Mouse (Mus musculus): Measurements from ENCODE around the gene Cntrob.

Cntrob gene

DNA sequence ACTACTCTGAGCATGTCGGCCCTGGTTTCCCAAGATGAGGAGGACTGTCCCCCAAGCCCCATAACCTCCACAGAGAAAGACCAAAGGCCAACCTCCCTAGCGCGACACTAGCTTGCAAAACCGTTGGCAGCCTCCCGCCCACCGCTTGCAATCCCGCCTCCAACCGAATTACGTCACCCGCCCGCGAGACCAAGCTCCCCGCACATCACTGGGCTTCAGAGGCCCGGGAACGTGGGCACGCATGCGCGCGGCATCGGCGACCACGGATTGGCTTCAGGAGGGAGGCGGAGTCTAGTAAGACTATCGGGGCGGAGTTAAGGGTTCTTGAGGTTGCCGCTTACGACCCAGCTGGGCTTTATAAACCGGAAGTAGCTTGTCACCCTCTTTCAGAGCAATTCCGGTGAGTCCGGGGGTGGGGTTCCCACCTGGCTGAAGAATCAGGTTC is at the start of gene Cntrob, which contains the start of gene Trappc1:
Gene Cntrob, minus strand, starts transcription at position 109 of the 445 bp plus-strand sequence.
Gene Trappc1, plus strand, starts transcription at position 314 of the 445 bp plus-strand sequence.
- peak; percentile 99 for DNase-seq

DNA sequence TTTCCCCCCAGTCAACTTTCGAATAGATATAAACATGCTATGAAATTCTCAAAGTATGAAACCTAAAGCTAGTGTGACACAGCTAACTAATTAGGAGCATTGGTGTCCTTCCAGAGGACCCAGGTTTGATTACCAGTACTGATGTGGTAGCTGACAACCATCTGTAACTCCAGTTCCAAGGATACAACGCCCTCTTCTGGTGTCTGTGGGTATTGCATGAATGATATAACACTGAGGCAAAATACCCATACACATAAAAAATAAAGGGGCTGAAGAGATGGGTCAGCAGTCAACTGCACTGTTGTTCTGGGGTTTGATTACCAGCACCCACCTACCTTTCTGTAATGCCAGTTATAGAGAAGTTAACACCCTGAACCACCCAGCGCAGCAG is 49.2 kb upstream of the Cntrob start:
- DNase-seq = no peak

DNA sequence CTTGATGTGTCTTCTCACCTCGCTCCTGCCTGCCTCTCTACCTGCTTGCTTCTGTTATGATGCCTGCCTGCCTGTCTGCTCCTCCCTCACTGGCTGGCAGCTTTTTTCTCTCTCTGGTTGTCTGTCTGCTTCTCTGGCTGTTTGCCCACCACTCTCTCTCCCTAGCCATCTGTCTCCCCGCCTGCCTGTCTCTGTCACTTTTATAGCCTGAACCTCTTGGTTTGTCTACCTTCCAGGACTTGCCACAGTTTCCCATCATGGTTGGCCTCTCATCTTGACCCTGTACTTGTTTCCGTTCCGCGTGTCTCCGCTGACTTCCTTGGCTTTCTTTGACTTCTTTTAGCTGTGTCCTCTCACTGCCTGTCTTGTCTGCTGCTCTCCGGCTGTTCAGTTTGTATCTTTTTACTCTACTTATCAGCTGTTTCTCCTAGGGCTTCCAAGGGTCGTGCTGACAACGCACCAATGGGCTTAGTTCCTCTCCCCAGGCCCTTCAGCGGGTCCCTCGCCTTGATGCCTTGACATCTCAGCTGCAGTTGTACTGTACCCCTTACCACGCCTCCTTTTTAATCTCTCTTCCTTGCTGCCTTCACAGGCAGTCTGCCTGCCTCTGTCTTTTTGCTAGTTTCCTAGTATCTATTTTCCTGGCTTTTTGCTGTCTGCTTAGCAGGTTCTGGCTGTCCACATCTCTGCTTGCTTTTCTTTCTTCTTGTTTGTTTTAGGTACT is 48.6 kb upstream of the Cntrob start:
- DNase-seq = peak; percentile 72

DNA sequence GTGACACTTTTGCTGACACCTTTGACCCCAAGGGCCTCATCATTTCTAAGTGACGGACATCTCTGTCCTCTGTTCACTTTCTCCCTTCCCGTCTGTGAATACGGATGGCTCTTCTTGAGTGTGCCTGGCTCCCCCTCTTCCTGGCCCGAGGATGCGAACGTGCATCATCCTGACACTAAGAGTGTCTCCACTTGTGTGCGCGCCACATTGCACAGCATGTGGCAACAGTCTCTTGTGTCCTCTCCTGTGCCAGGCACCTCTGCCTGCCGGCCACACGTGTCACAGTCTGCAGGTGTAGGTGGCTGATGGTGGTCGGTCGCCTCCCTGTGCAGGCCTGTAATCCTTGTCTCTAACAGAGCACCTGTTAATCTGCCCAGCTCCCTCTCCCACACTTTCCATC is 48.0 kb upstream of the Cntrob start:
- no peak for DNase-seq

DNA sequence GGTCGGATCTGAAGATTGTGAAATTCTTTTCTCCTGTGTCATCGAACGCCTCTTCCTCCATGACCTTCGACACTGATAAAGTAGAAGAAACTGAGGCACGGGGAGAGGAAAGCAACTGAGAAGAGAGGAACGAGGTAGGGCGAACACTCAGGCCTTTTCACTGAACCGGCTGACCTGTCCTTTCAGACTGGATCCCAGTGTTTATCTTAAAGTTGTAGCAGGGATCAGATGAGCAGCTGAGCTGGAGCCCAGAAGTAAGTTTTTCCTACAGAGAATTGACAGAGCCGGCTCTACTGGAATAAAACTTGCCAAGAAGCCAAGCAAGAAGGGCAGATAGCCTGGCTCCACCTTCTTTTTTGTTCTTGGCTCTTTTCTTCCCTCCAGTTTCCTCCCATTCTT is 47.2 kb upstream of the Cntrob start:
- no peak for DNase-seq

DNA sequence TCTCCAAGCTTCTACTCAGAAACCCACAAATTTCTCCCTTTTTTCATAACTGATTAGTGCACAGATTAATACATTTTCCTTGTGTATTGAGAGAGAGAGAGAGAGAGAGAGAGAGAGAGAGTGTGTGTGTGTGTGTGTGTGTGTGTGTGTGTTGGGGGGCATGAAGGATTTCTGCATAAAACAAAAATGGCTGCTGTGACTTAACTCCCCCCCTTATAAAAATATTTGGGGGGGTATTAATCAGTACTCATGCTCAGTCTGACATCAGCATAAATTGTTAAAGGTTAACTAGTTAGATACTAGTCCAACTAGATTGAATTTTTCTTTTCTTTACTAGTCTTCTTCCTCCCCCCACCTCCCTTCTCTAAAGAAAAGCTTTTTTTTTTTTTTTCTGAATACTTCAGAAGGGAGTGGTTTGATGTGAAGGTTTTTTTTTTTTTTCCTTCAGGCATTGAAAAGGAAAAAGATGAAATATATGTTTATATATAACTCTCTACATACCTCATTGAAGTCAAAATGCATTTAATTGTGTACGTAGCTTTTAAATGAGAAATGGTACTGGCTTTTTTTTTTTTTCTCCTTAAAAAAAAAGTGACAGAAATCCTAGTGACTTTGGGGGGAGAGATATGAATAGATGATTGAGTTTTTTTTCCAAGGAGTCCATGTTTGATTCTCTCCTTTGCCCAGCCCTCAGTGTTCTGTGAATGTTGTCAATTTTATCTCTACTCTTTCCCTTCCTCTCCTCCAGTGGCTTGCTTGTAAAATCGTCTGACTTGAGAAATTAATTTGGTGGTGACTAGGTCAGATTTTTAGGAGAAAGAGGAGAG is 46.6 kb upstream of the Cntrob start:
- DNase-seq = no peak

DNA sequence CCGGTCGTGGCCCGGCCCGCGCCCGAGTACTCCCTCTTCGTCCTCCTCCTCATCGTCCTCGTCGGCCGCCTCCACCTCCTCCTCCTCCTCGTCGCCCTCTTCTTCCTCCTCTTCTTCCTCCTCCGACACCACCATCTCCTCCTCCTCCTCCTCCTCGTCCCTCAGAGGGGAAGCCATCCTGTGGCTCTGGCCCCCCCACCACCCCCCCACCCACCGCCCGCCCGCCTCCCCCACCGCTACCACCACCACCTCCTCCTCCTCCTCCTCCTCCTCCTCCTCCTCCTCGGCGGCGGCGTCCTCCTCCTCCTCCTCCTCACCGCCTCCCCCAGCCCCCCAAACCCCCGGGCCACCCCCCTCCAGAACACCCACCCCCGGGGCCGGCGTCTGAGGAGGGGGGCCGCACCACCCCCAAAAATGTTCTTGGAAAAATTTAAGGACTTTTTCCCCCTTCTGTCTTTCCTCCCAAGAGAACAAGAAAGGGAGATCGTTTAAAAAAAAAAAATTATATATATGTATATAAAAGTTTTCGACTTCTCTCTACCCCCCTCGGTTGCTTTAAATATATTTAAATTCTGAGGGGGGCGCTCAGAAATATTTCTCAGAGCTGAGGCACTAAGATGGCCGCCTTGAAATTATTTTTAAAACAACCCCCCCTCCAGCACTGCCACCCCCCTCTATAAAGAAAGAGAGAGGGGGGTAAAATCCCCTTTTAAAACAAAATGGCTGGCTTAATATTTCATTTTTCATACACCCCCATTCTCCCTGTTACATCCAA is 45.8 kb upstream of the Cntrob start, which contains the start of gene Chd3:
Gene Chd3, minus strand, starts transcription at position 192 of the 775 bp plus-strand sequence.
- no peak for DNase-seq

GRCm38 (mm10) chr11:69368356-69369214 is 45.0 kb upstream of the Cntrob start:
- no peak for DNase-seq

DNA sequence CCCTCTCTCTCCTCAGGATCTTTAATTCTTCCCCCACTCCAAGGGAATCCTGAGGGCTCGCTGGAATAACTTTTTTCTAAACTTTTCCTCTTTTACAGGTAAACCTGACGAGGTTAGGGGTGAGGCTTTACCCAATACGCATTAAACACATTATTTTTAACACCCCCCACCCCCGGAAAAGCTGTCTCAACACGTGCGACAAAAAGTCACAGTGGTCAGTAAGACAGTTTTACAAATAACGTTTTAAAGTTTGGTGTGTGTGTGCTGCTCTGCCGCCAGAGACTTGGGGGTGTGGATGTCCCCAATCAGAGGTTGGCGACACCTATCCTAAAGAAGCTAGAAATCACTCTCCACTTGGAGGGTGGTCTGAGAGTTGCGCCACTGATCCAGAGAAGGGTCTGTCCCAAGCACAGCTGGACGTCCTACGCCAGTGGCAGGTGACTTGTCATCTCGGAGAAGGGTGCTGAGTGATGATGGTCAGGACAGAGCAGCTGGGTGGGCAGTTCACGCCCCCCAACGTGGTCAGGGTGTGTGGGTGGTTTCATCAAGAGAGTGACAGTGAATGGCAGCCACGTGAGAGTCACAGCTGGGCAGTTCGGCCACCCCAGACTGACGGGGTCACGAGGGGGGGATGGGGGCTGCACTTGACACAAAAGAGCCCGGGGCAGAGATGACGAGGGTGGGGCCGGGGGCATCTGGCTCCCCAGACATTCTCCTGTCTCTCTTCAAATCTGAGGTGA is 44.2 kb upstream of the Cntrob start:
- no peak for DNase-seq

DNA sequence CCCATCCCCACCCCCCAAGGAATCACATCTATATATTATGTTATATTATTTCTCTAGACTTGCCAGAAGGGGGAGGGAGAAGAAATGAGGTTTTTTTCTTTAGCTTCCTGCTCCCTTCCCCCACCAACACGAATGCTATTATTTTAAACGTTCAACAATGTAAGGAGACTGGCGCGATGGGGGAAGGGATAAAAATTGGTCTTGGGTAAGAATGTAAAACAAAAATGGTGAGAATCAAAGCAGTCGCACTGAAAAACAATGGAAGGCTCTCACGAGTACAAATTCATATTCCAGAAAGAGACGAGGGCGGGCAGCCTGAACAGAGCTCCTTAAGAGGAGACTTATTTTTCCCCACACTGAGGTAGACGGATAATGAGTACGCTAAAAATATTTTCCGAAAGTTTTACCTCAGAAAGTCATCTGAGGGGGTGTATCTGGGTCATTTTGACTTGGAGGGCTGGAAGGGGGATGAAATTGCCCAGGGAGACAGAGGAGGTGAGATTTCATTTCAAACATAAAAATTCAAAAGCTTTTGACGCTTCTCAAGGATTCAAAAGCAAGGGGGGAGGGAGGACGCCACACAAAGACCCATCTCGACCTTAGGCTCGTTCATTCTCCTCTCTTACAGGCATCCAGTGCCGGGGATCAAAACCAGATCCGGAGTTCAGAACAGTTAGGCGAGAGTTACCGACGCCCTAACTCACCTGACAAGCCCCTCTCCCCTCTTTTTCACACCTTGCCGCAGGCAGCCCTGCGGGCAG is 43.5 kb upstream of the Cntrob start:
- DNase-seq = no peak

GRCm38 (mm10) chr11:69366157-69366854 is 42.7 kb upstream of the Cntrob start:
- peak; percentile 97 for DNase-seq

DNA sequence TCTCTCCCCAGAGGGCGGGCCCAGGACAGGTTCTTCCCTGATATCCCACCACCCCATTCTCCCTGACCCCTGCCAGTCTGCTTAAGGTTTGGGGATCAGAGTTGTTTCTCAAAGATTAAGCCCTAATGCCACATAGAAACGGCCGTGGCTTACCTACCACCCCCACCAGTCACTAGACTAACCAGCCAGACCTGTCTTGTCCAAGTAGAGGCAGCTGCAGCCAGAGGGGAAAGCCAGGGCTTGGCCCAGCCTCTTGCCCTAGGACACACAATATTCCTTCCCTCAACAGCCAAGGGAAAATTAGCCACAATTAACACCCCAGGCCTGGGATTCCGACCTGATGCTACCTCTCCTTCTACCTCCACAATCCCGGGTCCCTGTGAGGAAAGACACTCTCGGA is 42.1 kb upstream of the Cntrob start:
- DNase-seq = no peak

- peak; percentile 91 for DNase-seq
These were observed 41.3 kb upstream of the Cntrob start for GRCm38 (mm10) chr11:69364910-69365309.

DNA sequence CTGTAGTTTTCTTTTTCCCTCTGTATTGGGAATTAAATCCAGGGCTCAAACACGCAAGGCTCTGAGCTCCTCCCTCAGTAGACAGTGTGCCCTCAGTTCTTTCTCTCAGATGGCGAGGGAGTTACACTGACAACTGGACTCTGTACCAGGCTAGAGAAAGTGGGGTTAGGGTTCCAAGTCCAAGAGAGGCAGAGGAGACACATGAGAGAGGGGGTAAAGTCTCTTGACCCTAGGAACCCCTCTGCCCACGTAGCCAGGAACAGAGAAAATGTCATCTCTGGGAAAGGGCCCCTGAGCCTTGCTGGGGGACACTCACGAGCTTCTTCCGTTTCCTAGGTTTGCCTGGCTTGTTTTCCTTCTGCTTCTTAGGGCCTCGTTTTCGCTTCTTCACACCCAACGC is 40.8 kb upstream of the Cntrob start:
- DNase-seq = no peak

DNA sequence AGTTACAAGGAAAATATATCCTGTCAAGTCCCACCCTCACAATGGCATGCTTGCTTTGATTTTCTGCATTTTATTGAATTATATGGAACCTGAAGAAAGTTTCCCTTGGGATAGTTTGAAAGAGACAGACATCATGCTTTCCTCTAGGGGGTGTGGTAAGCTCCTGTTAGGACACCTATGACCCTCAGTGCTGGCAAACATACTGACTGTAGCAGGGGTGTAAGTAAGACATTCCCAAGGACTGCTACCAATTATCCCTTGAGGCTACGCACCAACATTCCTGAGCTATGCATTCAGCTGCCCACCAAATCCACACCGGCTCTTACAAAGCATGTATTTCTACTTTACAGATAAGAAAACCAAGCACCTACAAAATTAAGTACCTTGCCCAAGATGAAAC is 38.9 kb upstream of the Cntrob start:
- no peak for DNase-seq

- DNase-seq = no peak
These were observed 38.4 kb upstream of the Cntrob start for GRCm38 (mm10) chr11:69362021-69362420.

GRCm38 (mm10) chr11:69357690-69358089 is 34.1 kb upstream of the Cntrob start:
- DNase-seq = no peak

DNA sequence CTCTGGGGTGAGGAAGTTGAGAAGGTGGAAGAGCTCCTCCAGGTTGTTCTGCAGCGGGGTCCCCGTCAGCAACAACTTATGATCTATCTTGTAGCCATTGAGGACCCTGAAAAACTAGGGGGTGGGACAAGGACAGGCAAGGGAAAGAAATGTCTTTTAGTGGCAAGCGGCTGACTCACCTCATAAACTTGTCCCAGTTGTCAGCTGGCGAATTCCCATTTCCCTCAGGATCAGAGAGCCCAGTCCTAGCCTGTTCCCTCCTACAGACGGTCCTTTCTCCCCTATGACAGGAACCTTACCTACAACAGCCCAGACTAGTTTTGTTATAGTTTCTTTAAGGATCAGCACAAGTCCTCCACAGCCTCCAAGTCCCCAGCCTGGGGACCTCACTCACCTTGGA is 33.0 kb upstream of the Cntrob start:
- DNase-seq = no peak

- no peak for DNase-seq
These were observed 22.9 kb upstream of the Cntrob start for GRCm38 (mm10) chr11:69346441-69346840.

All from right cerebral cortex, adult 18-20 months (tissue).